Mouse (Mus musculus) kidney, embryonic 14.5 days (tissue): ENCODE data around the gene Prss38. TPM values are rescaled to one million over a fixed set of nuclear protein-coding genes. Genes with fewer than 3 reads are reported as not detected.

Source experiments
- ATAC-seq: fragments of 200-750 bp; cut with Nextera tagmentation; 2 replicates; pipeline ENCODE4 v1.8.0; 2017; ENCODE audit warnings: moderate number of reproducible peaks, mild to moderate bottlenecking, moderate TSS enrichment, moderate library complexity; ENCODE audit not compliant: low FRiP score, low TSS enrichment
- H3K27ac ChIP-seq: fragments of 300-500 bp; sonication (generic); 2 replicates; pipeline ENCODE4 v1.5.1; 2014; ENCODE audit warnings: low read depth, mild to moderate bottlenecking, low read length, moderate library complexity, mixed read lengths
- H3K27me3 ChIP-seq: fragments of 300-500 bp; sonication (generic); 2 replicates; pipeline ENCODE4 v1.6.1; 2014; ENCODE audit warnings: mild to moderate bottlenecking, low read length; ENCODE audit not compliant: control insufficient read depth, insufficient read depth
- H3K36me3 ChIP-seq: fragments of 300-500 bp; sonication (generic); 2 replicates; pipeline ENCODE4 v1.6.1; 2014; ENCODE audit warnings: low read length, mixed read lengths; ENCODE audit not compliant: control insufficient read depth, insufficient read depth
- H3K4me1 ChIP-seq: fragments of 300-500 bp; sonication (generic); 2 replicates; pipeline ENCODE4 v1.6.1; 2014; ENCODE audit warnings: low read length, mixed read lengths; ENCODE audit not compliant: control insufficient read depth, insufficient read depth
- H3K4me2 ChIP-seq: fragments of 300-500 bp; sonication (generic); replicated peaks from 2 replicates; pipeline ENCODE4 v1.6.1; 2014; ENCODE audit warnings: low read depth, mild to moderate bottlenecking, low read length
- H3K4me3 ChIP-seq: fragments of 300-500 bp; sonication (generic); 2 replicates; pipeline ENCODE4 v1.5.1; 2014; ENCODE audit warnings: mild to moderate bottlenecking, low read length
- H3K9ac ChIP-seq: fragments of 300-500 bp; sonication (generic); 2 replicates; pipeline ENCODE4 v1.6.1; 2014; ENCODE audit warnings: low read depth, mild to moderate bottlenecking, low read length, moderate library complexity
- H3K9me3 ChIP-seq: fragments of 300-500 bp; sonication (generic); 2 replicates; pipeline ENCODE4 v1.6.1; 2016; ENCODE audit warnings: low read length; ENCODE audit not compliant: control insufficient read depth
- WGBS: fragments of 180-500 bp; shearing (Covaris S2); extraction: QIAGEN DNeasy Blood & Tissue Kit; methylation state at CpG from one replicate; pipeline ENCODE4 v1.1.7; 2014; 5-methylcytosine and 5-hydroxymethylcytosine counted together
- polyA plus RNA-seq: library from polyadenylated mRNA; unstranded; fragments of >200 nt; fragmentation: Nextera tagmentation; extraction: Ambion mirVana; gene quantifications from 2 replicates; pipeline ENCODE4 v1.2.1, GENCODE M21; 2014

Gene Prss38
- polyA plus RNA-seq, 1 experiment from 2014 or later, result not detected

- Histone ChIP-seq H3K27ac (no peak overlapping the region), H3K4me2 (no peak overlapping the region), H3K4me1 (peaks cover 8% of the 10 kb centered on the region), H3K9me3 (no peaks in the 10 kb centered on the region), H3K4me3 (no peak overlapping the region), H3K9ac (no peak overlapping the region), H3K27me3 (no peaks in the 10 kb centered on the region), H3K36me3 (no peaks in the 10 kb centered on the region)
- 59% methylated on average over 13 of the region's 13 CpGs for whole genome bisulfite sequencing
- no peak for ATAC-seq
Measured at GRCm38 (mm10) chr11:59337955-59338735, 37.3 kb downstream of the Prss38 start.

- H3K27ac ChIP-seq, result no peak overlapping the region
- WGBS, result 8% methylated on average over 1 of the region's 1 CpGs
- H3K27me3 ChIP-seq, result no peaks in the 10 kb centered on the region
- peak; percentile 38; the same call in 1 of the 2 replicates for ATAC-seq
- H3K36me3 ChIP-seq, result no peaks in the 10 kb centered on the region
- H3K9ac ChIP-seq, result no peak overlapping the region
- H3K4me1 ChIP-seq, result peaks cover 10% of the 10 kb centered on the region
- H3K4me3 ChIP-seq, result no peak overlapping the region
- H3K4me2 ChIP-seq, result no peak overlapping the region
- no peaks in the 10 kb centered on the region for H3K9me3 ChIP-seq
Measured at GRCm38 (mm10) chr11:59336381-59336780, 39.1 kb downstream of the Prss38 start.

DNA sequence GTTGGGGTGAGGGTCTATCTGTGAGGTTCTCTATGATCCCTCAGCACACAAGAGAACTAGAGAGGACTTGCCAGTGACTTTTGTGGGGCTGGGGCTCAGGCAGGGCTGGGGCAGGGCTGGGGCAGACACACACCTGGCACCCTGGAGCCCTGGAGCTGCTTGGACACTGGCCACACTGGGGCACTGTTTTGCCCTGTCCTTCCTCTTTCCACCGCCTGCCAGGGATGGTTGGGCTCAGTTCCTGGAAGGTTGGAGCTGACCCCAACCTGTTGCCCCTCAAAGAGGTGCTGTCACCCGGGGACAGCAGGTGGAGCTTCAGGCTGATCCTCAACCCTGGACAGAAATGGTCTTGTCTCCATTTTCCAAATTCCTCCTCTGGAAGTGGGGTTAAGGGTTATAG, 39.5 kb downstream of the Prss38 start:
- H3K9me3 ChIP-seq, result no peaks in the 10 kb centered on the region
- H3K36me3 ChIP-seq, result no peaks in the 10 kb centered on the region
- H3K4me1 ChIP-seq, result peaks cover 10% of the 10 kb centered on the region
- ATAC-seq, result no peak
- no peak overlapping the region for H3K4me2 ChIP-seq
- H3K27me3 ChIP-seq, result no peaks in the 10 kb centered on the region
- no peak overlapping the region for H3K9ac ChIP-seq
- 37% methylated on average over 2 of the region's 2 CpGs for WGBS
- H3K4me3 ChIP-seq, result no peak overlapping the region
- no peak overlapping the region for H3K27ac ChIP-seq

GRCm38 (mm10) chr11:59335150-59335549, 40.3 kb downstream of the Prss38 start:
- peaks cover 10% of the 10 kb centered on the region for H3K4me1 ChIP-seq
- no peak overlapping the region for H3K9ac ChIP-seq
- no peaks in the 10 kb centered on the region for H3K27me3 ChIP-seq
- no peak overlapping the region for H3K4me2 ChIP-seq
- WGBS, result 92% methylated on average over 4 of the region's 4 CpGs
- H3K27ac ChIP-seq, result no peak overlapping the region
- no peak overlapping the region for H3K4me3 ChIP-seq
- no peaks in the 10 kb centered on the region for H3K36me3 ChIP-seq
- no peaks in the 10 kb centered on the region for H3K9me3 ChIP-seq
- no peak for ATAC-seq

DNA sequence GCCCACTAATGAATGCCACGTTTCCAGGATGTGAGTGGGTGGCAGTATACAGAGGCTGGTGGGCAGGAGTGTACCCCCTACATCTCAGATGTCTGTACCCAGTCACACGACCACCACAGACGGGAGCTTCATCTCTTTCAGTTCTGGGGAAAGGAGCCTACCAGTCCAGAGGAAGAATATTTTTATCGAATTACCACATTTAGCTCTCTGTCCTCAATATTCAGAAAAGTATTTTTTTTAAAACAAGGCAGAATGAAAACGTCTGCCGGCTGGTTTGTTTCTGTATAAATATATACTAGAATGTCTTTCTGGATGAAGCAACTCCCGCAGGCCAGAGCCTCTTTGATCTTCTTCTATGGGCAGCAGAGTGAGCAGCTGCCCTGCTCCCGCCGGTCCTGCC, 42.5 kb downstream of the Prss38 start:
- no peak overlapping the region for H3K27ac ChIP-seq
- 31% methylated on average over 9 of the region's 9 CpGs for WGBS
- no peak overlapping the region for H3K4me2 ChIP-seq
- H3K4me1 ChIP-seq, result peaks cover 10% of the 10 kb centered on the region
- H3K4me3 ChIP-seq, result no peak overlapping the region
- ATAC-seq, result no peak
- H3K36me3 ChIP-seq, result no peaks in the 10 kb centered on the region
- H3K9me3 ChIP-seq, result no peaks in the 10 kb centered on the region
- no peak overlapping the region for H3K9ac ChIP-seq
- no peaks in the 10 kb centered on the region for H3K27me3 ChIP-seq

GRCm38 (mm10) chr11:59331167-59331869, 44.1 kb downstream of the Prss38 start:
- Histone ChIP-seq H3K36me3 (no peaks in the 10 kb centered on the region), H3K4me2 (no peak overlapping the region), H3K27ac (no peak overlapping the region), H3K4me1 (peaks cover 6% of the 10 kb centered on the region), H3K4me3 (no peak overlapping the region), H3K9ac (no peak overlapping the region), H3K27me3 (no peaks in the 10 kb centered on the region), H3K9me3 (no peaks in the 10 kb centered on the region)
- no peak for ATAC-seq
- WGBS, result 87% methylated on average over 16 of the region's 16 CpGs

DNA sequence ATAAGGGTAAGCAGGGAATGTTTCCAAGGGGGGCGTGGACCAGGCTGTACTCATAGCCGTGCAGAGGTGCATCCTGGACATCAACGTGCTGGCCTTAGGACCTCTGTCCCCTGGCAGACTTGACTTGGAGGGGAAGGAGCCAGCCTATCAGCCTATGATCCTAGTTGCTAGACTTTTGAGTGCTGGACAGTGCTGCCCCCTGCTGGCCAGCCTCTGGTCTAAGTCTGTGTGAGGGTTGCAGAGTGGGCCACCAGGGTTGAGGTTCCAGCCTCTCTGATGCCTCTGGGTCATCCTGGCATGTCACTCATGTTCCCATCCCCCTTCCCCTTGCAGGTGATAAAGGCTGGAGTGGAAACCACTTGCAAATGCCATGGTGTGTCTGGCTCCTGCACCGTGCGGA, 44.9 kb downstream of the Prss38 start:
- H3K9me3 ChIP-seq, result no peaks in the 10 kb centered on the region
- 52% methylated on average over 5 of the region's 5 CpGs for WGBS

GRCm38 (mm10) chr11:59329616-59330015, 45.8 kb downstream of the Prss38 start:
- H3K9me3 ChIP-seq, result no peaks in the 10 kb centered on the region
- no peaks in the 10 kb centered on the region for H3K27me3 ChIP-seq
- 0 out of 2 replicates have a peak, but pooled peaks have one; percentile 13 for ATAC-seq
- H3K4me2 ChIP-seq, result no peak overlapping the region
- H3K27ac ChIP-seq, result no peak overlapping the region
- H3K9ac ChIP-seq, result no peak overlapping the region
- peaks cover 3% of the 10 kb centered on the region; the same call in 1 of the 2 replicates for H3K4me1 ChIP-seq
- H3K36me3 ChIP-seq, result no peaks in the 10 kb centered on the region
- H3K4me3 ChIP-seq, result no peak overlapping the region
- 37% methylated on average over 6 of the region's 6 CpGs for WGBS

More for the DNA sequence above, 44.9 kb downstream of the Prss38 start:
- Histone ChIP-seq H3K4me1 (peaks cover 3% of the 10 kb centered on the region; the same call in 1 of the 2 replicates), H3K4me2 (no peak overlapping the region), H3K27me3 (no peaks in the 10 kb centered on the region), H3K36me3 (no peaks in the 10 kb centered on the region), H3K4me3 (no peak overlapping the region), H3K9ac (no peak overlapping the region), H3K27ac (no peak overlapping the region)
- ATAC-seq, result peak; percentile 70; the same call in 1 of the 2 replicates

- Histone ChIP-seq H3K9me3 (no peaks in the 10 kb centered on the region), H3K9ac (no peak overlapping the region), H3K4me2 (no peak overlapping the region), H3K36me3 (no peaks in the 10 kb centered on the region), H3K27me3 (no peaks in the 10 kb centered on the region), H3K27ac (no peak overlapping the region), H3K4me1 (no peaks in the 10 kb centered on the region; the same call in 1 of the 2 replicates), H3K4me3 (no peak overlapping the region)
- 0 out of 2 replicates have a peak, but pooled peaks have one; percentile 5 for ATAC-seq
- 82% methylated on average over 18 of the region's 18 CpGs for WGBS
Measured at GRCm38 (mm10) chr11:59327625-59328024, 47.8 kb downstream of the Prss38 start.
